Mouse (Mus musculus): Measurements from ENCODE around the gene Elane.

DNA sequence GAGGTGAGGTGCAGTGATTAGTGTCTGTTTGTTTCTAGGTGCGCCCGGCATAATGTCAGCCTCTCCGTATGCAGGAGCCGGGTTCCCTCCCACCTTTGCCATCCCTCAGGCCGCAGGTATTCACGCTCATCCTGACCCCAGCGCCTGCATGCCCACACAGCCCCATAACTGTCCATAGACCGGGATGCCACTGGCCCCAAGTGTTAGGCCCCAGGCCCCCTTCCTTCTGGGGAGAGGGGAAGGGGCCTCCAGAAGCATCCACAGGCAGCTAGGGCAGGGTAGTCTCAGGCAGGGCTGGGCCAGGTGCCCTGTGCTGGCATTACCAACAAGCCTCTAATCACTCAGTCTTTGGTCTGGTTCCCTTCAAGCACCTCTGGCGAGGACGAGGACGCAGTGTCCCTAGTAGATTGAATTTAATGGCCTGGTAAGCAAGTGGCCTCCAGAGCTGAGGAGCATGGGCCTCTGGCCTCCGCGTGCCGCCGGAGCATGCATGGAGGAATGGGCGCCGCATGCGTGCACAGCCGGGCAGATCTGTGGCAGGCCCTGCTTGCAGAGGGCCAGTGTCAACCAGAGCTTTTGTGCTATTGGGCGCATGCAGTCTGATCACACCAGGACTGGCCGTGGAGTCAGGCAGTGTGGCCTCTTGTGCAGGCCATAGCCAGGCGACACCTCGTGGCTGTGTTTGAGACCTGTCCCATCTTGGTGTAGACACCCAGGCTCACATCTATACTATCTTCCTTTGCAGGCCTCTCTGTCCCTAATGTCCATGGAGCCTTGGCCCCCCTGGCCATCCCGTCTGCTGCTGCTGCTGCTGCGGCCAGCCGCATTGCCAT is 25.8 kb upstream of the Elane start:
- TF ChIP-seq POLR2A (IDR thresholded peaks at IDR 0.05; ENCODE audit: borderline replicate concordance, low read depth, low read length) (no peak), CTCF (IDR thresholded peaks at IDR 0.05; ENCODE audit: low read depth, low read length) (no peak)
